Mouse (Mus musculus) heart, embryonic 15.5 days (tissue): ENCODE data around the gene Chrnb2. TPM values are rescaled to one million over a fixed set of nuclear protein-coding genes. Genes with fewer than 3 reads are reported as not detected.

ENCODE experiments used
- ATAC-seq: fragments of 200-750 bp; cut with Nextera tagmentation; replicated peaks from 2 replicates; pipeline ENCODE4 v1.8.0; 2017; ENCODE audit warnings: low read depth, moderate TSS enrichment; ENCODE audit not compliant: insufficient number of reproducible peaks, insufficient read depth, low FRiP score
- H3K27ac ChIP-seq: fragments of 300-500 bp; sonication (generic); 2 replicates; pipeline ENCODE4 v1.5.1; 2015; ENCODE audit warnings: mild to moderate bottlenecking, inconsistent platforms
- H3K27me3 ChIP-seq: fragments of 300-500 bp; sonication (generic); 2 replicates; pipeline ENCODE4 v1.6.1; 2015; ENCODE audit warnings: inconsistent platforms
- H3K36me3 ChIP-seq: fragments of 300-500 bp; sonication (generic); 2 replicates; pipeline ENCODE4 v1.6.1; 2015; ENCODE audit warnings: mild to moderate bottlenecking, inconsistent platforms
- H3K4me1 ChIP-seq: fragments of 300-500 bp; sonication (generic); replicated peaks from 2 replicates; pipeline ENCODE4 v1.6.1; 2015; ENCODE audit warnings: inconsistent platforms
- H3K4me2 ChIP-seq: fragments of 300-500 bp; sonication (generic); 2 replicates; pipeline ENCODE4 v1.6.1; 2015; ENCODE audit warnings: inconsistent platforms, mild to moderate bottlenecking, moderate library complexity
- H3K4me3 ChIP-seq: fragments of 300-500 bp; sonication (generic); 2 replicates; pipeline ENCODE4 v1.5.1; 2015; ENCODE audit warnings: mild to moderate bottlenecking, inconsistent platforms
- H3K9ac ChIP-seq: fragments of 300-500 bp; sonication (generic); 2 replicates; pipeline ENCODE4 v1.6.1; 2015; ENCODE audit warnings: mild to moderate bottlenecking, inconsistent platforms
- H3K9me3 ChIP-seq: fragments of 300-500 bp; sonication (generic); replicated peaks from 2 replicates; pipeline ENCODE4 v1.6.1; 2016; ENCODE audit warnings: inconsistent platforms
- WGBS: fragments of 180-500 bp; shearing (Covaris S2); methylation state at CpG from one replicate; pipeline ENCODE4 v1.1.7; 2015; ENCODE audit warnings: mixed read lengths; 5-methylcytosine and 5-hydroxymethylcytosine counted together
- polyA plus RNA-seq: library from polyadenylated mRNA; unstranded; fragments of >200 nt; fragmentation: Nextera tagmentation; extraction: Ambion mirVana; gene quantifications from 2 replicates; pipeline ENCODE4 v1.2.1, GENCODE M21; 2015

Chrnb2 gene
- polyA plus RNA-seq, 1 experiment from 2014 or later, result 0.18 TPM

GRCm38 (mm10) chr3:89732091-89732490 lies 32.3 kb downstream of the Chrnb2 start:
- H3K36me3 ChIP-seq, result no peaks in the 10 kb centered on the region; the same call in 1 of the 2 replicates
- ATAC-seq, result no peak
- H3K9ac ChIP-seq, result no peak overlapping the region
- WGBS, result 71% methylated on average over 4 of the region's 4 CpGs
- H3K4me1 ChIP-seq, result peaks cover 16% of the 10 kb centered on the region
- no peak overlapping the region for H3K4me2 ChIP-seq
- H3K9me3 ChIP-seq, result no peaks in the 10 kb centered on the region
- no peak overlapping the region for H3K27ac ChIP-seq
- H3K27me3 ChIP-seq, result no peaks in the 10 kb centered on the region
- H3K4me3 ChIP-seq, result no peak overlapping the region

- peak overlapping the region; percentile 75 for H3K4me3 ChIP-seq
- H3K9me3 ChIP-seq, result no peaks in the 10 kb centered on the region
- peak overlapping the region; percentile 81 for H3K27ac ChIP-seq
- peak; percentile 92 for ATAC-seq
- peak overlapping the region; percentile 71 for H3K4me2 ChIP-seq
- peaks cover 19% of the 10 kb centered on the region for H3K4me1 ChIP-seq
- no peaks in the 10 kb centered on the region for H3K27me3 ChIP-seq
- H3K9ac ChIP-seq, result peak overlapping the region; percentile 60
- 1% methylated on average over 32 of the region's 32 CpGs for WGBS
- no peaks in the 10 kb centered on the region for H3K36me3 ChIP-seq
Measured at GRCm38 (mm10) chr3:89730350-89731331, 33.8 kb downstream of the Chrnb2 start.

- Histone ChIP-seq H3K4me2 (no peak overlapping the region), H3K4me3 (no peak overlapping the region), H3K27ac (no peak overlapping the region), H3K4me1 (peaks cover 19% of the 10 kb centered on the region), H3K36me3 (no peaks in the 10 kb centered on the region), H3K27me3 (no peaks in the 10 kb centered on the region), H3K9me3 (no peaks in the 10 kb centered on the region), H3K9ac (no peak overlapping the region)
- WGBS, result 74% methylated on average over 2 of the region's 2 CpGs
- ATAC-seq, result no peak
Measured at GRCm38 (mm10) chr3:89728848-89729247, 35.6 kb downstream of the Chrnb2 start.

GRCm38 (mm10) chr3:89727028-89727427 lies 37.4 kb downstream of the Chrnb2 start:
- H3K27ac ChIP-seq, result no peak overlapping the region
- 14% methylated on average over 4 of the region's 4 CpGs for WGBS
- no peak overlapping the region for H3K4me3 ChIP-seq
- no peaks in the 10 kb centered on the region for H3K27me3 ChIP-seq
- ATAC-seq, result peak; percentile 57
- peaks cover 22% of the 10 kb centered on the region for H3K4me1 ChIP-seq
- no peak overlapping the region for H3K9ac ChIP-seq
- H3K4me2 ChIP-seq, result no peak overlapping the region
- no peaks in the 10 kb centered on the region for H3K9me3 ChIP-seq
- H3K36me3 ChIP-seq, result no peaks in the 10 kb centered on the region

- no peak overlapping the region for H3K27ac ChIP-seq
- H3K4me3 ChIP-seq, result no peak overlapping the region
- WGBS, result 65% methylated on average over 7 of the region's 7 CpGs
- 0 out of 2 replicates have a peak, but pooled peaks cover 8% of the 10 kb centered on the region for H3K4me1 ChIP-seq
- H3K36me3 ChIP-seq, result no peaks in the 10 kb centered on the region
- no peaks in the 10 kb centered on the region for H3K27me3 ChIP-seq
- no peak overlapping the region for H3K9ac ChIP-seq
- H3K4me2 ChIP-seq, result no peak overlapping the region
- no peak for ATAC-seq
- no peaks in the 10 kb centered on the region for H3K9me3 ChIP-seq
Measured at GRCm38 (mm10) chr3:89723400-89724084, 40.9 kb downstream of the Chrnb2 start.

- no peak overlapping the region for H3K27ac ChIP-seq
- H3K4me3 ChIP-seq, result no peak overlapping the region
- no peak for ATAC-seq
- no peak overlapping the region for H3K4me2 ChIP-seq
- no peak overlapping the region for H3K9ac ChIP-seq
- 0 out of 2 replicates have a peak, but pooled peaks cover 6% of the 10 kb centered on the region for H3K4me1 ChIP-seq
- no peaks in the 10 kb centered on the region for H3K27me3 ChIP-seq
- no peaks in the 10 kb centered on the region for H3K36me3 ChIP-seq
- H3K9me3 ChIP-seq, result no peaks in the 10 kb centered on the region
Measured at GRCm38 (mm10) chr3:89722032-89722431, 42.4 kb downstream of the Chrnb2 start.

- Histone ChIP-seq H3K9ac (peak overlapping the region; percentile 79; the same call in 1 of the 2 replicates), H3K4me2 (peak overlapping the region; percentile 92), H3K4me1 (peaks cover 18% of the 10 kb centered on the region), H3K27ac (peak overlapping the region; percentile 88), H3K4me3 (peak overlapping the region; percentile 79), H3K36me3 (no peaks in the 10 kb centered on the region), H3K27me3 (peaks cover 7% of the 10 kb centered on the region; the same call in 1 of the 2 replicates), H3K9me3 (no peaks in the 10 kb centered on the region)
- 0 out of 2 replicates have a peak, but pooled peaks have one; percentile 56 for ATAC-seq
- 32% methylated on average over 6 of the region's 6 CpGs for WGBS
Measured at GRCm38 (mm10) chr3:89715967-89716256, 48.5 kb downstream of the Chrnb2 start.

- Histone ChIP-seq H3K27me3 (peaks cover 8% of the 10 kb centered on the region; the same call in 1 of the 2 replicates), H3K27ac (peak overlapping the region; percentile 88), H3K4me3 (peak overlapping the region; percentile 79), H3K9ac (peak overlapping the region; percentile 79), H3K36me3 (no peaks in the 10 kb centered on the region), H3K4me2 (peak overlapping the region; percentile 92), H3K4me1 (peaks cover 18% of the 10 kb centered on the region), H3K9me3 (no peaks in the 10 kb centered on the region)
- peak; percentile 44; the same call in 1 of the 2 replicates for ATAC-seq
- 1% methylated on average over 59 of the region's 59 CpGs for WGBS
Measured at GRCm38 (mm10) chr3:89715207-89715966, 49.0 kb downstream of the Chrnb2 start.

GRCm38 (mm10) chr3:89714359-89715206 lies 49.8 kb downstream of the Chrnb2 start, which contains the start of gene Adar:
Gene Adar (plus strand): TSS chr3:89715022.
- H3K27me3 ChIP-seq, result peaks cover 8% of the 10 kb centered on the region; the same call in 1 of the 2 replicates
- peak within 1 kb of the TSS; percentile 79 for H3K9ac ChIP-seq
- H3K4me1 ChIP-seq, result peaks cover 18% of the 10 kb centered on the region
- no peaks in the 10 kb centered on the region for H3K9me3 ChIP-seq
- WGBS, result 6% methylated on average over 27 of the region's 28 CpGs
- ATAC-seq, result peak; percentile 72; the same call in 1 of the 2 replicates
- peak within 1 kb of the TSS; percentile 88 for H3K27ac ChIP-seq
- H3K4me2 ChIP-seq, result peak within 1 kb of the TSS; percentile 92
- H3K4me3 ChIP-seq, result peak within 1 kb of the TSS; percentile 79
- H3K36me3 ChIP-seq, result no peaks in the 10 kb centered on the region

- Histone ChIP-seq H3K27ac (no peak overlapping the region), H3K27me3 (0 out of 2 replicates have a peak, but pooled peaks cover 3% of the 10 kb centered on the region), H3K9me3 (no peaks in the 10 kb centered on the region), H3K36me3 (no peaks in the 10 kb centered on the region), H3K9ac (no peak overlapping the region), H3K4me3 (no peak overlapping the region), H3K4me1 (no peaks in the 10 kb centered on the region), H3K4me2 (no peak overlapping the region)
- WGBS, result 67% methylated on average over 6 of the region's 6 CpGs
- ATAC-seq, result no peak
Measured at GRCm38 (mm10) chr3:89704064-89704463, 60.4 kb downstream of the Chrnb2 start.
